Mouse (Mus musculus) intestine, postnatal 0 days (tissue): ENCODE measurements at regions not wholly inside any gene's neighbourhood (a gene's known extent, or its start where the extent isn't known, plus 50 kb on each side); places are given as distances from the start of the nearest gene placed in this dataset.
A peak's percentile ranks its signal among the peaks of the same experiment; 100 is the strongest.

Experiments
- ATAC-seq: fragments of 200-750 bp; cut with Nextera tagmentation; 2 replicates; pipeline ENCODE4 v1.8.0; 2017; ENCODE audit warnings: mild to moderate bottlenecking, moderate TSS enrichment, moderate library complexity
- H3K27ac ChIP-seq: fragments of 300-500 bp; sonication (generic); 2 replicates; pipeline ENCODE4 v1.5.1; 2014; ENCODE audit warnings: mild to moderate bottlenecking, low read depth, low read length, moderate library complexity
- H3K27me3 ChIP-seq: fragments of 300-500 bp; sonication (generic); replicated peaks from 2 replicates; pipeline ENCODE4 v1.6.1; 2014; ENCODE audit warnings: low read length, mixed read lengths; ENCODE audit not compliant: control insufficient read depth, insufficient read depth
- H3K36me3 ChIP-seq: fragments of 300-500 bp; sonication (generic); 2 replicates; pipeline ENCODE4 v1.6.1; 2014; ENCODE audit warnings: mild to moderate bottlenecking, moderate library complexity; ENCODE audit not compliant: control insufficient read depth, insufficient read depth
- H3K4me1 ChIP-seq: fragments of 300-500 bp; sonication (generic); replicated peaks from 2 replicates; pipeline ENCODE4 v1.6.1; 2014; ENCODE audit warnings: antibody characterized with exemption, low read length, mixed read lengths; ENCODE audit not compliant: control insufficient read depth, insufficient read depth
- H3K4me2 ChIP-seq: fragments of 300-500 bp; sonication (generic); replicated peaks from 2 replicates; pipeline ENCODE4 v1.6.1; 2014; ENCODE audit warnings: low read depth, mild to moderate bottlenecking, moderate library complexity
- H3K4me3 ChIP-seq: fragments of 300-500 bp; sonication (generic); 2 replicates; pipeline ENCODE4 v1.5.1; 2014; ENCODE audit warnings: low read depth, low read length
- H3K9ac ChIP-seq: fragments of 300-500 bp; sonication (generic); 2 replicates; pipeline ENCODE4 v1.6.1; 2014; ENCODE audit warnings: mild to moderate bottlenecking, low read depth, low read length
- H3K9me3 ChIP-seq: fragments of 300-500 bp; sonication (generic); 2 replicates; pipeline ENCODE4 v1.6.1; 2016; ENCODE audit warnings: mixed run types; ENCODE audit not compliant: control insufficient read depth
- CTCF ChIP-seq: sonication (generic); IDR thresholded peaks from 2 replicates; pipeline ENCODE4 v1.5.1; 2016; ENCODE audit warnings: low read depth, mild to moderate bottlenecking, control low read depth, antibody characterized with exemption, moderate library complexity
- WGBS: fragments of 180-500 bp; shearing (Covaris S2); extraction: QIAGEN DNeasy Blood & Tissue Kit; methylation state at CpG from one replicate; pipeline ENCODE4 v1.1.7; 2014; 5-methylcytosine and 5-hydroxymethylcytosine counted together

DNA sequence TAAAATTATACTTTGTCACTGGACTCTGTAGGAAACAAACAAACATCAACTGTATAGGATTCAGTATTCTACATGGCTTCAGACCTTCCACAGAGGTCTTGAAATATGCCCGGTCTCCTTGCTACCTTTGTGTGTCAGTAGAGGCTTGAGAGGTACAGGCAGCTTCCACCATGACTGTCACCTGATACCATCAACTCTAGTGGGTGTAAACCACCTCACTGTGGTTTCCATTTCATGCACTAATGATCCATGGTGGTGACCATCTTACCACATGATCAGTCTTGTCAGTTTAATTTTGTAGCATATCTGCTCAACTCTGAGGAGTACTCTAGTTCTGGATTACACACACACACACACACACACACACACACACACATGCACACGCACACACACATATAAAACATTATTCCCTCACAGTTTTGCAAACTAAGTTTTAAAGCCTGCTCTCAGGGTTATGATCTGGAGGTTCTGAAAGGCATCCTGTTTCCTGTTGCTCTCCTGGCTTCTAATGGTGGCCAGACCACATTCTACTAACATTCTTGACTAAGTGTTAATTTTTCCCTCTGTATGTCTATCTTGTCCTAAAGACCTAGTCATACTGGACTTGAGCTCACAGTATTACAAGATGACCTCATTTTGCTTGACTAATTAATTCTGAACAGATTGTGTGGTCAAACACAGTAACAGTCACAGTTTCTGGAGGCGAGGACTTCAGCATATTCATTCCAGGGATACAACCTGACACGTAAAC, 106.7 kb upstream of the Rgs1 start:
- H3K27me3 ChIP-seq, result no peaks in the 10 kb centered on the region
- H3K4me3 ChIP-seq, result no peak overlapping the region
- no peaks in the 10 kb centered on the region for H3K9me3 ChIP-seq
- H3K4me1 ChIP-seq, result no peaks in the 10 kb centered on the region
- WGBS, result 83% methylated on average over 4 of the region's 4 CpGs
- H3K9ac ChIP-seq, result no peak overlapping the region
- H3K27ac ChIP-seq, result no peak overlapping the region
- no peak overlapping the region for H3K4me2 ChIP-seq
- ATAC-seq, result no peak
- H3K36me3 ChIP-seq, result no peaks in the 10 kb centered on the region
- TF ChIP-seq CTCF, result no peak

DNA sequence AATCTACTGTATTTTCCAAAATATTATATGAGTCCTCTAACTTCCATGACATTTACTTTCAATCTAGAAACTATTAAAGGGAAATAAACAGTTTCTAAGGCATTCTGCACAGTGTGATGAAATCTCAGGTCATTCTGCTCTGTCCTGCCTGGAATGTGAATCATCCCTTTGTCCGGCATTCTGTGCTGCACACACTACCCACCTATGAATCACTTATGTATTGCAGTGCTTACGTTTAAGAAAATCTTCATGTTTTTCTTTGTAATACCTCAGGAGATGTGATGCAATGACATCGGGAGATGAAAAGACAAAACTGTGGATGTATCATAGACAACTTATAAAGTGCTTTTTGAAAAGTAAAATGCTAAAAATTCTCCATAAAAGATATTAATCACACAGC, 106.0 kb upstream of the Rgs1 start:
- no peaks in the 10 kb centered on the region for H3K9me3 ChIP-seq
- H3K27ac ChIP-seq, result no peak overlapping the region
- no peak for TF ChIP-seq CTCF
- no peak overlapping the region for H3K4me3 ChIP-seq
- no peaks in the 10 kb centered on the region for H3K36me3 ChIP-seq
- whole genome bisulfite sequencing, result 82% methylated on average over 3 of the region's 3 CpGs
- no peak overlapping the region for H3K4me2 ChIP-seq
- ATAC-seq, result no peak
- no peaks in the 10 kb centered on the region for H3K27me3 ChIP-seq
- no peaks in the 10 kb centered on the region for H3K4me1 ChIP-seq
- H3K9ac ChIP-seq, result no peak overlapping the region

DNA sequence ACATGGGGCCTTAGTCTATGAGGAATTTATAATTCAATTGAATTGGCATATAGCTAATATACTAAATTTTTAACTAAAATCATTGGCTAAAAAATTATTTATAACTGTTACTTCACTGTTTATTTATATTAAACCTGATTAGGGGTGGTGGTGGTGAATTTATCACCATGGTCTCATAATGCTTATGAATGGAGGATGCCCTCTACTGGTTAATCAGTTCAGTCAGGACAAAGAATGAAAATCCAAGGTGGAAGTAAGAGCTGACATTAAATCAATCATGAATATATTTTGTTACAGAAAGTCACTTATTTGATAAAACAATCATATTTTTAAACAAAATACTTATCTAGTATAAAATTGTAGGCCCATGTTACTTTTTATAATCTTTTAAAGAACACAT, 104.3 kb upstream of the Rgs1 start:
- Histone ChIP-seq H3K4me2 (no peak overlapping the region), H3K9ac (no peak overlapping the region), H3K9me3 (no peaks in the 10 kb centered on the region), H3K27ac (no peak overlapping the region), H3K4me1 (no peaks in the 10 kb centered on the region), H3K4me3 (no peak overlapping the region), H3K36me3 (no peaks in the 10 kb centered on the region), H3K27me3 (no peaks in the 10 kb centered on the region)
- no peak for ATAC-seq
- TF ChIP-seq CTCF, result peak; percentile 38

DNA sequence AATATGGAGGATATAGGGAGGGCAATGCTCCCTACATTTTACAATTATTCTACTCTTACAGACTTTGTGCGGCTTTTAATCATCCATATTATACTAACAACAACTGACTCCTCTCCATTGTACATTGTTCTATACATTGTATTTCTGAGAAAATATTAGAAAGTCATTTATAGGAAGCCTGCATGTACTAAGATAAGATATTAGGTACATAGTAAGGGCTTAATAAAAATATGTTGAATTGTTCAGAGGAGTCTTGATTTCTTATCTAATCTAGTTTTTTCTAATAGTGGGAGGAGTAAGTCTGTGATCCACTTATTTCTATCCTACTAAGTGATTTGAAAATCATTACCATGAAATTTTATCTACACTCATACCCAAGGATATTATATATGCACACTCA, 94.8 kb upstream of the Rgs1 start:
- H3K4me2 ChIP-seq, result no peak overlapping the region
- no peak for TF ChIP-seq CTCF
- H3K27me3 ChIP-seq, result no peaks in the 10 kb centered on the region
- no peaks in the 10 kb centered on the region for H3K4me1 ChIP-seq
- no peak for ATAC-seq
- H3K36me3 ChIP-seq, result no peaks in the 10 kb centered on the region
- no peak overlapping the region for H3K9ac ChIP-seq
- 98% methylated on average over 1 of the region's 1 CpGs for WGBS
- no peaks in the 10 kb centered on the region for H3K9me3 ChIP-seq
- no peak overlapping the region for H3K4me3 ChIP-seq
- no peak overlapping the region for H3K27ac ChIP-seq

DNA sequence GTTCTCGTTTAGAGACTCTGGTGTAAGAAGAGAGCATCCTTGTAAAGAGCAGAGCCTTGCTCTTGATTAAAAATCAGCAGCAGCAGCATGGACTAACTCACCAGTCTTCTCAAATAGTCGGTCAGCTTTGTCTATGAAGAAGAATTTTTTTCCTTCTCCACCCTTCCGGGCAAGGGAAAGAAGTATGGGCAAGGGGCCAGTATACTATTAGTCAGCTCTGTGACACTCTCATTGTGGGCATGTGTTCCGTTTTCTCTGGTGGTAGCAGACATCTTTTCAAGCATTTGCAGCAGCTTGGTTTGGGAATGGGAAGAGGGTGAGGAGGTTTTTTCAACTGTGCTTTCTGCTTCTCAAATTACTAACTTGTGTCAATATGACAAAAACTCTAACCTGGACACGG, 94.3 kb upstream of the Rgs1 start:
- H3K9ac ChIP-seq, result no peak overlapping the region
- ATAC-seq, result no peak
- no peak for TF ChIP-seq CTCF
- H3K4me1 ChIP-seq, result no peaks in the 10 kb centered on the region
- H3K36me3 ChIP-seq, result no peaks in the 10 kb centered on the region
- no peak overlapping the region for H3K4me3 ChIP-seq
- no peaks in the 10 kb centered on the region for H3K27me3 ChIP-seq
- WGBS, result 55% methylated on average over 5 of the region's 5 CpGs
- no peak overlapping the region for H3K4me2 ChIP-seq
- H3K9me3 ChIP-seq, result no peaks in the 10 kb centered on the region
- no peak overlapping the region for H3K27ac ChIP-seq

DNA sequence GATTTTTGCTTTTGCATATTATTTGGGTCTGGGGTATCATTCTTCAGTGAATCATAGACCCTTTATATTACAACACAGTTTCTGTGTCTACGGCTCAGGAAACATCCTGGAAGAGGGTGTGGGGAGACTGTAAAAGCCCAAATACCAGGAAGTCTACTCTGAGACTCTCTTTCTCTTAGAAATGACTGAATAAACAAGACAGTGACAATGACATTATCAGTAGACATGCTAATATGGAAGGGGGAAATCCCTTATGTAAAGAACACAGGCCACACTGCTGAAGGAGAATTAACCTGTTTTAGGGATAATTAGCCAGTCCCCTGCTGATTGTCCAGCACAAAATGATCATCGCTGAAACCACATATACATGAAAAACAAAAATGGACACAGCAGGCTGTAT, 88.5 kb upstream of the Rgs1 start:
- WGBS, result 71% methylated on average over 2 of the region's 2 CpGs
- TF ChIP-seq CTCF, result no peak
- Histone ChIP-seq H3K9ac (no peak overlapping the region), H3K36me3 (no peaks in the 10 kb centered on the region), H3K9me3 (no peaks in the 10 kb centered on the region), H3K4me3 (no peak overlapping the region), H3K4me2 (no peak overlapping the region), H3K4me1 (no peaks in the 10 kb centered on the region), H3K27ac (no peak overlapping the region), H3K27me3 (no peaks in the 10 kb centered on the region)
- ATAC-seq, result no peak
